In the genomic region with DNA sequence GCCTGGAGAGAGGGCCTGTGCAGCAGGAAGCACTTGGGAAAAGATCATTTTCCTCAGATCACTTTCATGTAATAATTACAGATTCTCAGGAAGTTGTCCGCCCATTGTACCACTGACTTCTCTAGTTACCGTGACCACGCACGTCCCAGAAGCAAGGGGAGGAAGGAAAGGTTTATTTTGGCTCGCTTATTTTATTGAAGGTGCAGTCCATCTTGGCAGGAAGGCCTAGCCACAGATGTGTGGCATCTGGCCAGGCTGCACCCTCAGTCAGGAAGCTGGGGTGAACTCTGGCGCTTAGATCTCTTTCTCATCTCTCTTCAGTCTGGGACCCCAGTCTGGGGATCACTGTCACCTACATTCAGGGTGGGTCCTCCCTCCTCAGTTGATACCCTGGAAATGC, we compare ENCODE assay signal across 28 mouse cellular contexts. TPM values are rescaled to one million over a fixed set of nuclear protein-coding genes. Genes with fewer than 3 reads are reported as not detected.
DNase-seq lines count a peak whose midpoint lies in the region; ATAC-seq and TF ChIP-seq lines count a peak whose summit lies in the region.
"Had no signal": no experiment of that assay in that cellular context is flagged by ENCODE, and none has a peak within 500 bp of the region (broad histone marks: within the 10 kb centered on the region; RNA-seq: fewer than 3 reads in every experiment).

No protein-coding gene starts in this region.

- H3K27me3 ChIP-seq in heart, embryonic 10.5 days (ENCODE audit: insufficient read depth, poor library complexity, severe bottlenecking): peaks cover 51% of the 10 kb centered on the region
- peaks cover 14% of the 10 kb centered on the region for H3K27me3 ChIP-seq in E14TG2a.4 (ENCODE audit: insufficient read depth, low read length)
- H3K27me3 ChIP-seq: forebrain, embryonic 15.5 days had no signal

- intact Hi-C loops in heart, postnatal 25 days (cut with DNase I): no loop called here

- 0 out of 2 replicates have a peak, but pooled peaks cover 3% of the 10 kb centered on the region for H3K9me3 ChIP-seq in heart, embryonic 10.5 days
- H3K9me3 ChIP-seq in E14TG2a.4 (ENCODE audit: low read length): peaks cover 13% of the 10 kb centered on the region; the same call in 1 of the 2 replicates
- H3K9me3 ChIP-seq: forebrain, embryonic 15.5 days had no signal

- H3K4me3 ChIP-seq in heart, embryonic 10.5 days: no peak overlapping the region
- H3K4me3 ChIP-seq in lung, adult 2 months (replicated peaks; ENCODE audit: extremely low read depth, low read depth, low read length): no peak overlapping the region
- peak overlapping the region; percentile 46 for H3K4me3 ChIP-seq in E14TG2a.4 (replicated peaks; ENCODE audit: low read length)
- H3K4me3 ChIP-seq: forebrain, embryonic 15.5 days; heart, adult 2 months; heart, embryonic 13.5 days; hindbrain, embryonic 13.5 days had no signal

- peaks cover 7% of the 10 kb centered on the region; the same call in 1 of the 2 replicates for H3K4me1 ChIP-seq in heart, embryonic 10.5 days
- no peaks in the 10 kb centered on the region for H3K4me1 ChIP-seq in lung, adult 2 months (ENCODE audit: control insufficient read depth, insufficient read depth, low read length)
- peaks cover 31% of the 10 kb centered on the region for H3K4me1 ChIP-seq in E14TG2a.4 (replicated peaks; ENCODE audit: low read depth, low read length)
- H3K4me1 ChIP-seq: heart, embryonic 13.5 days; hindbrain, embryonic 13.5 days had no signal

- TF ChIP-seq CTCF in lung, adult 2 months (IDR thresholded peaks at IDR 0.05; ENCODE audit: insufficient read depth, low read length): no peak
- no peak for TF ChIP-seq CTCF in E14TG2a.4 (conservative IDR thresholded peaks at IDR 0.05; ENCODE audit: low read length)

- TF ChIP-seq POLR2A in lung, adult 2 months (IDR thresholded peaks at IDR 0.05; ENCODE audit: borderline replicate concordance, extremely low read depth, low read depth, low read length): no peak

- ATAC-seq in megakaryocyte progenitor cell, adult 5-6 weeks (replicated peaks; ENCODE audit: poor library complexity): 0 out of 2 replicates have a peak, but pooled peaks have one; percentile 29
- no peak for ATAC-seq in megakaryocyte-erythroid progenitor cell, adult 5-6 weeks (replicated peaks; ENCODE audit: low FRiP score, low TSS enrichment, poor library complexity, severe bottlenecking)
- ATAC-seq: activated CD4-positive, CD25-positive, alpha-beta regulatory T cell, adult 4 months; CD4-positive, CD25-positive, alpha-beta regulatory T cell, adult 4 months; forebrain, embryonic 15.5 days; hindbrain, postnatal 0 days; Patski had no signal

- H3K36me3 ChIP-seq in heart, embryonic 10.5 days: no peaks in the 10 kb centered on the region
- no peaks in the 10 kb centered on the region for H3K36me3 ChIP-seq in E14TG2a.4 (ENCODE audit: insufficient read depth, low read length)
- H3K36me3 ChIP-seq: forebrain, embryonic 15.5 days; heart, embryonic 13.5 days; hindbrain, embryonic 13.5 days had no signal

- DNase-seq in heart, embryonic 10.5 days (ENCODE audit: low spot score): peak; percentile 58
- no peak for DNase-seq in heart, postnatal 25 days (ENCODE audit: low spot score)
- peak; percentile 12 for DNase-seq in lung, postnatal 36 days
- no peak for DNase-seq in lung, adult 2 months
- DNase-seq: adrenal gland, postnatal 14 days; B cell, adult 2 months; cerebellum, adult 18-20 months; cerebellum, adult 9-11 months; cerebellum, postnatal 36 days; gastrocnemius, postnatal 10 days; heart, adult 2 months; heart, postnatal 4 days had no signal

- WGBS in heart, embryonic 10.5 days: 80% methylated on average over 6 of the region's 6 CpGs
- WGBS in lung, adult 2 months: 34% methylated on average over 6 of the region's 6 CpGs

- H3K27ac ChIP-seq in heart, embryonic 10.5 days: no peak overlapping the region
- H3K27ac ChIP-seq: forebrain, embryonic 15.5 days; heart, adult 2 months; heart, embryonic 13.5 days; hindbrain, embryonic 13.5 days; hindbrain, postnatal 0 days had no signal

RNA-seq across cellular contexts. Expression of a gene that starts 4.2 kb away (rescaled TPM):
- polyA plus RNA-seq in heart, embryonic 10.5 days (2016; fragmentation: Nextera tagmentation; extraction: Ambion mirVana): not detected in 2 replicates
- total RNA-seq in heart, postnatal 25 days (2021): not detected
- 6.1 and 7.7 TPM in 2 replicates for polyA plus RNA-seq in lung, adult 2 months (2012; rRNA removed)
- total RNA-seq in megakaryocyte progenitor cell, adult 5-6 weeks (2015): not detected in 2 replicates
- total RNA-seq in megakaryocyte progenitor cell, adult 5-6 weeks (2017): not detected in 2 replicates
- not detected in 2 replicates for total RNA-seq in megakaryocyte-erythroid progenitor cell, adult 5-6 weeks (2014; fragmentation: Nextera tagmentation)
- total RNA-seq in megakaryocyte-erythroid progenitor cell, adult 5-6 weeks (2017): not detected in 2 replicates
- total RNA-seq: adrenal gland, adult 18-20 months; adrenal gland, postnatal 14 days; gastrocnemius, postnatal 10 days; gastrocnemius, postnatal 4 days; heart, adult 2 months; heart, postnatal 4 days; hindbrain, postnatal 0 days had no signal
- polyA plus RNA-seq: activated CD4-positive, CD25-positive, alpha-beta regulatory T cell, adult 4 months; CD4-positive, CD25-positive, alpha-beta regulatory T cell, adult 4 months; forebrain, embryonic 11.5 days; heart, embryonic 13.5 days; heart, postnatal 0 days; hindbrain, embryonic 13.5 days; hindbrain, postnatal 0 days; intestine, embryonic 14.5 days; Patski had no signal

RNA-seq across cellular contexts. Expression of a gene that starts 23.8 kb away (rescaled TPM):
- polyA plus RNA-seq in heart, embryonic 10.5 days (2016; fragmentation: Nextera tagmentation; extraction: Ambion mirVana): 0.09 and 0.10 TPM in 2 replicates
- not detected for total RNA-seq in heart, postnatal 25 days (2021)
- polyA plus RNA-seq in lung, adult 2 months (2012; rRNA removed): not detected in 2 replicates
- not detected in 2 replicates for total RNA-seq in megakaryocyte progenitor cell, adult 5-6 weeks (2015)
- not detected in 2 replicates for total RNA-seq in megakaryocyte progenitor cell, adult 5-6 weeks (2017)
- total RNA-seq in megakaryocyte-erythroid progenitor cell, adult 5-6 weeks (2014; fragmentation: Nextera tagmentation): not detected in 2 replicates
- not detected in 2 replicates for total RNA-seq in megakaryocyte-erythroid progenitor cell, adult 5-6 weeks (2017)
- total RNA-seq: adrenal gland, postnatal 14 days; gastrocnemius, postnatal 10 days; gastrocnemius, postnatal 4 days; heart, adult 2 months; heart, postnatal 4 days; hindbrain, postnatal 0 days had no signal
- polyA plus RNA-seq: activated CD4-positive, CD25-positive, alpha-beta regulatory T cell, adult 4 months; CD4-positive, CD25-positive, alpha-beta regulatory T cell, adult 4 months; embryonic facial prominence, embryonic 11.5 days; heart, embryonic 13.5 days; hindbrain, postnatal 0 days; intestine, embryonic 14.5 days had no signal

RNA-seq across cellular contexts. Expression of a gene that starts 27.5 kb away (rescaled TPM):
- not detected in 2 replicates for polyA plus RNA-seq in heart, embryonic 10.5 days (2016; fragmentation: Nextera tagmentation; extraction: Ambion mirVana)
- not detected for total RNA-seq in heart, postnatal 25 days (2021)
- not detected in 2 replicates for polyA plus RNA-seq in lung, adult 2 months (2012; rRNA removed)
- not detected in 2 replicates for total RNA-seq in megakaryocyte progenitor cell, adult 5-6 weeks (2015)
- not detected in 2 replicates for total RNA-seq in megakaryocyte progenitor cell, adult 5-6 weeks (2017)
- not detected in 2 replicates for total RNA-seq in megakaryocyte-erythroid progenitor cell, adult 5-6 weeks (2014; fragmentation: Nextera tagmentation)
- total RNA-seq in megakaryocyte-erythroid progenitor cell, adult 5-6 weeks (2017): not detected in 2 replicates
- total RNA-seq: adrenal gland, adult 18-20 months; adrenal gland, postnatal 14 days; gastrocnemius, postnatal 10 days; gastrocnemius, postnatal 4 days; heart, adult 2 months; heart, postnatal 4 days; hindbrain, postnatal 0 days had no signal
- polyA plus RNA-seq: heart, adult 2 months; heart, embryonic 13.5 days; heart, postnatal 0 days; hindbrain, embryonic 13.5 days; hindbrain, postnatal 0 days; intestine, embryonic 14.5 days had no signal

RNA-seq across cellular contexts. Expression of a gene that starts 37.0 kb away (rescaled TPM):
- polyA plus RNA-seq in heart, embryonic 10.5 days (2016; fragmentation: Nextera tagmentation; extraction: Ambion mirVana): 82.4 and 88.7 TPM in 2 replicates
- total RNA-seq in heart, postnatal 25 days (2021): 10 to 100 TPM; 85.4 to 99.8 TPM
- polyA plus RNA-seq in lung, adult 2 months (2012; rRNA removed): 88.6 and 101 TPM in 2 replicates
- total RNA-seq in megakaryocyte progenitor cell, adult 5-6 weeks (2015): 57.5 TPM in 2 replicates
- 36.5 and 39.8 TPM in 2 replicates for total RNA-seq in megakaryocyte progenitor cell, adult 5-6 weeks (2017)
- 53.2 and 57.9 TPM in 2 replicates for total RNA-seq in megakaryocyte-erythroid progenitor cell, adult 5-6 weeks (2014; fragmentation: Nextera tagmentation)
- 21.3 and 39.1 TPM in 2 replicates for total RNA-seq in megakaryocyte-erythroid progenitor cell, adult 5-6 weeks (2017)

RNA-seq across cellular contexts. Expression of a gene that starts 56.2 kb away (rescaled TPM):
- 44.1 and 49.4 TPM in 2 replicates for polyA plus RNA-seq in heart, embryonic 10.5 days (2016; fragmentation: Nextera tagmentation; extraction: Ambion mirVana)
- 10 to 100 TPM; 16.7 to 18.0 TPM for total RNA-seq in heart, postnatal 25 days (2021)
- 20.5 and 27.6 TPM in 2 replicates for polyA plus RNA-seq in lung, adult 2 months (2012; rRNA removed)
- total RNA-seq in megakaryocyte progenitor cell, adult 5-6 weeks (2015): 19.7 and 21.5 TPM in 2 replicates
- total RNA-seq in megakaryocyte progenitor cell, adult 5-6 weeks (2017): 12.4 and 13.2 TPM in 2 replicates
- 3.5 and 10.2 TPM in 2 replicates for total RNA-seq in megakaryocyte-erythroid progenitor cell, adult 5-6 weeks (2014; fragmentation: Nextera tagmentation)
- 4.0 and 4.2 TPM in 2 replicates for total RNA-seq in megakaryocyte-erythroid progenitor cell, adult 5-6 weeks (2017)

Comparison
In these comparisons a context has a peak if more than half of its experiments do, and no peak if none do; other contexts are left out.
1. DNase-seq: peak in heart, embryonic 10.5 days (single experiment) and lung, postnatal 36 days (single experiment); none in heart, postnatal 25 days (single experiment) and lung, adult 2 months (single experiment).